Mouse (Mus musculus) left cerebral cortex, adult 9 months (tissue): ENCODE data around the gene Wdr3.

Experiments used
- DNase-seq, 2 experiments: peaks; one replicate each; pipeline ENCODE4 v3.0.0; 2022; ENCODE audit warnings: low spot score in 2 of 2

The Wdr3 gene

GRCm38 (mm10) chr3:100162315-100163105 lies at the start of gene Wdr3, which contains the start of gene Gdap2:
Gene Wdr3, minus strand, starts transcription at chr3:100162407.
Gene Gdap2, plus strand, starts transcription at chr3:100162381.
- DNase-seq, result peak; percentile 79 to 94

GRCm38 (mm10) chr3:100206973-100207372 lies 44.8 kb upstream of the Wdr3 start:
- no peak for DNase-seq

DNA sequence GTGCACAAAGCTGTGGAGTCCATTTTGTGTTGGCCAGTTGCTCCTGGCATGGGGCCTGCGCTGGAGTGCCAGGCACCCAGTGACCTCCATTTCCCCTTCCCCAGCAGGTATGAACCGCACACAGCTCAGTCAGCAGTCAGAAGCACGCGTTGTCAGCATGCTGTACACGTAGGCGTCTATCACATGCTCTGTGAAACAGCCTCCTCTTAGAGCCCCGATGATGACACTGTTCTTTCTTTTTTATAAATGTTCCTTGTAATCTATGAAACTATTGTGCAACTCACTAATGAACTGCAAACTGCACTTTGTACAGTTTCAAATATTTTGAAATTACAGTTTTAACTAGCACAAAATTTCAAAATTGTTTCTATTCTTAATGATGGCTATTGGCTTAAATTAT lies 39.3 kb upstream of the Wdr3 start:
- peak in 1 of 2 experiments; percentile 36 for DNase-seq

DNA sequence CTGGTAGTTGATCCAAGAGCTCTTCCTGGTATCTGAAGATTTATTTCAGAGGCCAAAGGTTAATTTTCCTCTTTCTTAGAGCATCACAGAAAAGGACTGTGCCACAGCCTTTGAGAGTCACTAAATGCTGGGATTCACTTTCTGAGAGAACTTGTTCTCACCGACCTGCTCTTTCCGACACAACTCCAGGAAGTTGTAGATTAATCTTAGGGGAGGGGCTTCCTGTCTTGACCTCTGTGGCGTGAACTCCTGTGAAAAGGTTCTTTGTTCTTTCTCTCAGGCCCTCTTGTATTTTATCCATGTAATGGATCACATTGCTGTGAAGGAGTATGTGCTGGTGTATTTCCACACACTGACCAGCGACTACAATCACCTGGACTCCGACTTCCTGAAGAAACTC lies 32.0 kb upstream of the Wdr3 start:
- no peak for DNase-seq

DNA sequence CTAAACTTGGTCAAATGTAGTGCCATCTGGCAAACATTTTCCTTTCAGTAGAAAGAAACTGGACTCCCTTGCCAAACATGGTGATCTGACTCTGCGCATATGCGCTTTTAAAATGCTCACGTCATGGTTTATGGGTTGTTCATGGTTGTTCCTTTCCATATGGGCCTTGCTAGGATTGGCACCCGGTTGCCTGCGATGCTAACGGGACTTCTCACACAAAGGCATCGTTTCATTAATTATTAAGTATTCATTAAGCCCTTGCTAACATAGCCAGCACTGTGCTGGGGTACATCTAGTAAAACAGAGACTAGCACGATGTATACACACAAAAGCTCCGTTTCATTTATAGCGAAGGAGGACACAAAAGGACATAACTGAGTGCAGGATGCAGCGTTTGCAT lies 27.7 kb upstream of the Wdr3 start:
- no peak for DNase-seq

DNA sequence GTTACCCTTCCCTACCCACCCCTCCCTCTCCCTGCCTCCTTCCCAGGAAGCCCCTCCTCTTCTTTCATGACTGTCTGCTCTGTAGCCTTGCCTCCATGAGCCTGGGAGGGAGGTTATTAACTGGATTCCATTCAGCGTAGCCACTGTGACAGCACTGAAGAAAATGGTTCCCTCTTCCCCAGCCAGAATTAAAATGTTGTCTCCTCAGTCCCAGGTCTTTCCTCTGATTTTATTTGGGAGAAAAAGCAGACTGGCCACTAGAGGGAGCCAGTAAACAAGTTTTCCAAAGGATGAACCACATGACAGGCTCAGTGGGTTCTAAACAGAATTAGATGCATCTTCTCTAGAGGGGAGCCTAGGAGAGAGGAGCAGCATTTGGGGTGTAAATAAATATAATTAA lies 27.2 kb upstream of the Wdr3 start:
- DNase-seq, result peak in 1 of 2 experiments; percentile 89

DNA sequence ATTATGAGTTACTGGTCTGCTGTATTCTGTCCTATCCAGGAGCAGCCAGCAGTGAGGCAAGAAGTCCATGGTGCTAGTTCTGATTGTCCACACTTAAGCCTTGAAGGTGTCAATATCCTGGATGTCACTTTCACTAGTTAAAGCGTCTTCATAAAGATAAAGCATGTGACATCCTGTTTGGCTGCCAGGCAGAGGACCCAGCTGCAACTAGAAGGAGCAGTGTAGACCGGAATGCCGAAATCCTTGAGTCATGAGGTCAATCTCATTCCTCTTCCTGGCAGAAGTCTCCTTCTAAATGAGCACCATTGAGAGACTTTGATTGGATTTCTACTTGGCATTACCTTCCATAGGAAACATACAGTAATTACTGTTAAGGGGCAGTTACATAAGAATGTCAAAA lies 18.3 kb upstream of the Wdr3 start:
- DNase-seq, result no peak

- DNase-seq, result no peak
Measured at GRCm38 (mm10) chr3:100176031-100176430, 13.8 kb upstream of the Wdr3 start.

DNA sequence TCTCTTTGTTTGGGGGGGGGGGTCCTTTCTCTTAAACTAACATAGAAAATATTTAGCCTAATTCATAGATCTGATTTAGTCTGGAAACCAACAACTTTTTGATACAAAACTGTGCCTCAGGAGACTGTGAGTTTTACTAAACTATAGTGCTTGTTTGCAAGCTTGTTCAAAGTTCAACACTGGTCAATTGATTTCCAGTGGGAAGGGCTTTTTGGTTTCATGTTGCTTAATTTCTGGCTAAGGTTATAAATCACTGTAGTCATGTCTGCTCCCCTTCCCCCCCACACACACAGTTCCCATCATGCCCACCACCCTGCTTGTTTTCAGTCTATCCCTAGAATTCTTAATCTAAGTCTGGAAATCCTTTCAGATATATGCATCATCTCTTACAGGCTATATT lies 2.8 kb upstream of the Wdr3 start:
- DNase-seq, result no peak

DNA sequence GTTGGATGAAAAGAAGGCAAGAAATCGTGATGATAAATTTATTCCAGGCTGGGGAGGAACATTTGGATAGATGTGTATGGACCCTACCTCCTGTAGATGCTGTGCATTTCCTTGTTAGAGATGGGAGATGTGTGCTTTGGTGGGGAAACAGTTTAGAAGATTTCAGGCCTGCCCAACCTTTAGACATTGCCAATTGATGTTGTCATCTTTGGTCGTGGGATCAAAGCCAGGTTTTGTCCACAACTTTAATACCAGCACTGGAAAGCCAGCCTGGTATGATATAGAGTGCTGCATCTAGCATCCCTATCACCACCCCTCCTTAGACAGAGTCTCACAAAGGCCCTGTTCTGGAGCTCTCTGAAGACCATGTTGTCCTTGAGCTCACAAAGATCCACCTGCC lies 1.3 kb upstream of the Wdr3 start:
- DNase-seq, result no peak

DNA sequence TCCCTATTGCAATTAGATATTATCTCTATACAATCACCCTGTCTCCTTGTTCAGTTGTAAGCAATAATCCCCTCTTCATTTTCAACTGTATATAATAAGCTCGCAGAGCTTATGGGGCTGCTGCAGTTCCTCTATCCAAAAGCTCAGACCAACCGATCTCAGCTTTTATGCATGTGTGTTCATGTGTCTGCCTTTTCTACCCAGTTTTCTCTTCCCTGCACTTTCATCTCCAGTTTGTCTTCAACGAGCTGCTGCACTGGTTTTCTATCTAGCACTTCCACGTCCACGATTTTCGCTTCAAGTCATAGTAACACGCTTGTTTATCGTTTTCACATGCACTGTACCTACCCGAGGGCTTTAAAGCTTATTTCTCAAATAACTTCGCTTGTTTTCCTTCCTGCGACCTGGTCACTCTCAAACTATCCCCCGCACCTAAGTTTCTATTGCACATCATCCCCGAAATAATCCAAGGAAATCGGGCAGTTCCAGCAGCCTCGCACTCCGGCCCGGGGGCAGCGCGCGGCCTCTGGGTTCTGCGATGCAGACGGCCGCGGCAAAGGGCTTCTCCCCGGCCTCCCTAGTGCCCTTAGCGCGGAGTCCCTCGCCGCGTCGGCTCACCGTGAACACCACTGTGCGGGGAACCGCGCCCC lies 417 bp downstream of the Wdr3 start:
- DNase-seq, result no peak

- DNase-seq, result no peak
Measured at GRCm38 (mm10) chr3:100160682-100161445, 1.3 kb downstream of the Wdr3 start.

DNA sequence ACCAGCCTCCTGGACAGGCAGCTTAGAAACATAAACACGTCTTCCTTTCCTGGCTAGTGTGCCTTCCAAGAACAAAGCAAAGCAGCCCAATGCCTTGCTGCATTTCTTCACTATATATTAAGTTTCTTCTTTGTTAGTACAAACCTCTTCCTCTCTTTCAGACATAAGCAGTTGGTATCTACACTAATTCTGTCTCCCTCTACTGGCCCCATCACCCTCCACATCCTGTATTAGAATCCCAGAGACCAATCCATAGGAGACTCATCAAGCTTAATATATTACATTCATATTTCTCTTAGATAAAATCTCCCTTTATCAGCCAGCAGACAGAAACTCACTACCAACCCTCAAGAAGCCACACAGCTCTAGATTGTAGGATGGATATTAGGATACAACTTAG lies 39.8 kb downstream of the Wdr3 start:
- no peak for DNase-seq

- no peak for DNase-seq
Measured at GRCm38 (mm10) chr3:100121961-100122360, 40.2 kb downstream of the Wdr3 start.

GRCm38 (mm10) chr3:100118681-100119080 lies 43.5 kb downstream of the Wdr3 start:
- no peak for DNase-seq

DNA sequence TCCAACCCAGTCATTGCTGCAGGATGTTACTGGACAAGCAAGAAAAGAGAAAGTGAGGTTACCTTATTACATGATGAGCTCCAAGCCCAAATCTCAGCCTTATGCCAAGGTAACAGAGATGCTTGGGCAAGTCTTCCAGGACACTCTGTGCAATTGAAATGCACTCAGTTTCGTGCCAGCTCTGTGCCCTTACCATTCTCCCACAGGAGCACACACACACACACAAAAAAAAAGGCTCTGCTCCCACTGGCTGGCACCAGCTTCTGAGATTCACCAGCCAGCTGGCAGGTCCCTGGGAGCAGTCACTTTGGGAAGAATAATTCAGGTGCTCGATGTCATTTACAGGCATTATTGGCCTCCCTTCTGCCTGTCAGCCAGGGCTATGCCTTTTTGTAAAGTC lies 55.5 kb downstream of the Wdr3 start:
- no peak for DNase-seq

DNA sequence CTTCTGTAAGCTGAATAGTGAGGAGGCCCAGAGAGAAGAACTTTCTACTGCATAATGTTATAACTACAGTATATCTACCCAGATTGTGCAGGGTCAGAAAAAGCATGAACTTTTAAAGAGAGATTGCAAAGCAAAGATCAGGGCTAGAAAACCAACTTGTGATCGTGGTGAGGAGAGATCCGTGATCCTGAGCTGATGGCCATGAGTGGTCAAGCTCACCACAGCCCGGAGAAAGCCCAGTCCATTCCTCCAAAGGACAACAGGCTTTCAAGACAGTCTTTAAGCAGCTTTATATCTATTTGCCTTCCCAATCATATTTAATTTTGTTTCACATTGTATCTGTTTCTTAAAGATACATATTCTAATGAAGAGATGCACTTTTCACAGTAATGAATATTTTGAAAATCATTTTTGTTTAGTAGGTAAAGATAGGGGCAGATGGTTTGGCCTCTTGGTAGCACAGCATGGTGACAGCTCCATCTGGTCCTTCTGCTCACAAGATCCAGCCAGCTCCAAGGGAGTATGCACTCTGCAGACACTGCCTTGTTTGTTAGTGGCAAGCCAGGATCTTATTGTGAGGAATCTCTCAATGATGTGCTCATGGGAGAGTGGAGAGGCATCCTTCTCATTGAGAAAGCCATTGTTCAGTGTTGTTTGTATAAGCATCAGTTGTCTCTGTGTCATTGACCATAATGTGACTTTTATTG lies 59.7 kb downstream of the Wdr3 start:
- no peak for DNase-seq
